Mouse (Mus musculus) myocyte (in vitro differentiated cells): ENCODE measurements around the gene Hoxb3. TPM values are rescaled to one million over a fixed set of nuclear protein-coding genes. Genes with fewer than 3 reads are reported as not detected.

Source experiments
- H3K27me3 ChIP-seq: one replicate; pipeline ENCODE4 v1.6.1; 2011; ENCODE audit not compliant: control insufficient read depth, insufficient read depth, insufficient read length
- H3K36me3 ChIP-seq: one replicate; pipeline ENCODE4 v1.6.1; 2011; ENCODE audit not compliant: control insufficient read depth, insufficient read depth
- H3K4me2 ChIP-seq: one replicate; pipeline ENCODE4 v1.6.1; 2011; ENCODE audit warnings: low read depth, control low read depth
- H3K4me3 ChIP-seq: one replicate; pipeline ENCODE4 v1.5.1; 2011; ENCODE audit warnings: mild to moderate bottlenecking, control low read depth, moderate library complexity
- H3K79me2 ChIP-seq: one replicate; pipeline ENCODE4 v1.6.1; 2011; ENCODE audit not compliant: control insufficient read depth, insufficient read depth
- H3ac ChIP-seq: one replicate; pipeline ENCODE4 v1.6.1; 2011; ENCODE audit not compliant: control insufficient read depth, insufficient read length
- CEBPB ChIP-seq: IDR thresholded peaks from 2 replicates; pipeline ENCODE4 v1.6.1; 2011; ENCODE audit warnings: mild to moderate bottlenecking, moderate library complexity; ENCODE audit not compliant: poor library complexity, insufficient read depth, severe bottlenecking
- E2F4 ChIP-seq: IDR thresholded peaks from one replicate; pipeline ENCODE4 v1.6.1; 2011; ENCODE audit warnings: mild to moderate bottlenecking, control low read depth, moderate library complexity; ENCODE audit not compliant: insufficient read depth
- MAX ChIP-seq: IDR thresholded peaks from one replicate; pipeline ENCODE4 v1.6.1; 2011; ENCODE audit warnings: low read depth, mild to moderate bottlenecking, control low read depth
- MYOD1 ChIP-seq, 3 experiments: IDR thresholded peaks; one replicate each; pipeline ENCODE4 v1.6.1; 2011; ENCODE audit warnings: control low read depth in 2 of 3, low read depth in 2 of 3, mild to moderate bottlenecking in 2 of 3, moderate library complexity in 1 of 3; ENCODE audit not compliant: insufficient read length in 2 of 3, control insufficient read depth in 1 of 3
- MYOG ChIP-seq, 3 experiments: IDR thresholded peaks; one replicate each; pipeline ENCODE4 v1.6.1; 2011; ENCODE audit warnings: control low read depth in 2 of 3, low read depth in 2 of 3, mild to moderate bottlenecking in 2 of 3; ENCODE audit not compliant: insufficient read length in 2 of 3, control insufficient read depth in 1 of 3, insufficient read depth in 1 of 3
- POLR2A ChIP-seq: IDR thresholded peaks from one replicate; pipeline ENCODE4 v1.6.1; 2011; ENCODE audit warnings: low read depth, mild to moderate bottlenecking, control low read depth, moderate library complexity; ENCODE audit not compliant: insufficient read length
- POLR2AphosphoS2 ChIP-seq: IDR thresholded peaks from one replicate; pipeline ENCODE4 v1.6.1; 2011; ENCODE audit warnings: low read depth, control low read depth; ENCODE audit not compliant: insufficient read length
- REST ChIP-seq: IDR thresholded peaks from one replicate; pipeline ENCODE4 v1.6.1; 2011; ENCODE audit warnings: mild to moderate bottlenecking, control low read depth, moderate library complexity; ENCODE audit not compliant: insufficient read depth, insufficient read length
- SRF ChIP-seq: IDR thresholded peaks from one replicate; pipeline ENCODE4 v1.6.1; 2011; ENCODE audit warnings: low read depth; ENCODE audit not compliant: control insufficient read depth, insufficient read length
- TCF12 ChIP-seq: IDR thresholded peaks from one replicate; pipeline ENCODE4 v1.6.1; 2011; ENCODE audit warnings: mild to moderate bottlenecking, control low read depth; ENCODE audit not compliant: poor library complexity, insufficient read depth, severe bottlenecking
- TCF3 ChIP-seq: IDR thresholded peaks from one replicate; pipeline ENCODE4 v1.6.1; 2011; ENCODE audit warnings: low read depth, control low read depth; ENCODE audit not compliant: insufficient read length
- USF1 ChIP-seq: IDR thresholded peaks from one replicate; pipeline ENCODE4 v1.6.1; 2011; ENCODE audit warnings: low read depth, mild to moderate bottlenecking, control low read depth, moderate library complexity
- polyA plus RNA-seq: library from polyadenylated mRNA; unstranded; fragments of >200 nt; fragmentation: generic; extraction: Trizol; gene quantifications from one replicate; pipeline ENCODE4 v1.2.1, GENCODE M21; 2012; ENCODE audit warnings: missing spikeins

Hoxb3 gene
- polyA plus RNA-seq, 1 experiment = not detected

GRCm38 (mm10) chr11:96345893-96346806 is 23.0 kb downstream of the Hoxb3 start:
- Histone ChIP-seq H3K4me3 (no peak overlapping the region), H3K27me3 (peaks cover 60% of the 10 kb centered on the region)
- TF ChIP-seq USF1 (no peak), SRF (no peak), CEBPB (no peak), TCF3 (no peak), POLR2AphosphoS2 (no peak), MAX (no peak), MYOG (IDR thresholded peaks at IDR 0.05; ENCODE audit: control insufficient read depth in 1 of 3, insufficient read depth in 1 of 3, insufficient read length in 2 of 3, low read depth in 2 of 3) (no peak), E2F4 (no peak), MYOD1 (IDR thresholded peaks at IDR 0.05; ENCODE audit: control insufficient read depth in 1 of 3, insufficient read length in 2 of 3, low read depth in 2 of 3) (no peak), POLR2A (no peak), TCF12 (no peak), REST (no peak)

GRCm38 (mm10) chr11:96346916-96347520 is 23.9 kb downstream of the Hoxb3 start:
- H3K27me3 ChIP-seq = peaks cover 56% of the 10 kb centered on the region

More at GRCm38 (mm10) chr11:96345893-96346806, 23.0 kb downstream of the Hoxb3 start:
- no peak overlapping the region for H3ac ChIP-seq
- H3K36me3 ChIP-seq = no peaks in the 10 kb centered on the region
- H3K4me2 ChIP-seq = no peak overlapping the region
- no peaks in the 10 kb centered on the region for H3K79me2 ChIP-seq

GRCm38 (mm10) chr11:96347717-96348116 is 24.6 kb downstream of the Hoxb3 start:
- no peak overlapping the region for H3K4me3 ChIP-seq
- H3K79me2 ChIP-seq = no peaks in the 10 kb centered on the region
- peaks cover 61% of the 10 kb centered on the region for H3K27me3 ChIP-seq
- no peaks in the 10 kb centered on the region for H3K36me3 ChIP-seq
- TF ChIP-seq MAX (no peak), E2F4 (no peak), REST (no peak), USF1 (no peak), MYOD1 (IDR thresholded peaks at IDR 0.05; ENCODE audit: control insufficient read depth in 1 of 3, insufficient read length in 2 of 3, low read depth in 2 of 3) (no peak), CEBPB (no peak), MYOG (IDR thresholded peaks at IDR 0.05; ENCODE audit: control insufficient read depth in 1 of 3, insufficient read depth in 1 of 3, insufficient read length in 2 of 3, low read depth in 2 of 3) (no peak), TCF3 (no peak), SRF (no peak)
- no peak overlapping the region for H3ac ChIP-seq
- H3K4me2 ChIP-seq = no peak overlapping the region

More at GRCm38 (mm10) chr11:96346916-96347520, 23.9 kb downstream of the Hoxb3 start:
- TF ChIP-seq REST (no peak), MYOD1 (IDR thresholded peaks at IDR 0.05; ENCODE audit: control insufficient read depth in 1 of 3, insufficient read length in 2 of 3, low read depth in 2 of 3) (no peak), TCF3 (no peak)
- Histone ChIP-seq H3ac (no peak overlapping the region), H3K4me3 (no peak overlapping the region), H3K36me3 (no peaks in the 10 kb centered on the region), H3K4me2 (no peak overlapping the region), H3K79me2 (no peaks in the 10 kb centered on the region)

GRCm38 (mm10) chr11:96348141-96348928 is 25.2 kb downstream of the Hoxb3 start:
- no peak overlapping the region for H3K4me2 ChIP-seq

GRCm38 (mm10) chr11:96348988-96349387 is 25.9 kb downstream of the Hoxb3 start:
- peaks cover 61% of the 10 kb centered on the region for H3K27me3 ChIP-seq

More at GRCm38 (mm10) chr11:96348141-96348928, 25.2 kb downstream of the Hoxb3 start:
- TF ChIP-seq USF1 (peak; percentile 52), E2F4 (no peak)
- H3ac ChIP-seq = no peak overlapping the region
- peaks cover 63% of the 10 kb centered on the region for H3K27me3 ChIP-seq
- H3K79me2 ChIP-seq = no peaks in the 10 kb centered on the region
- no peaks in the 10 kb centered on the region for H3K36me3 ChIP-seq
- no peak overlapping the region for H3K4me3 ChIP-seq

More at GRCm38 (mm10) chr11:96348988-96349387, 25.9 kb downstream of the Hoxb3 start:
- TF ChIP-seq E2F4 = no peak
- no peak for TF ChIP-seq SRF
- no peak for TF ChIP-seq POLR2A
- TF ChIP-seq CEBPB = no peak
- Histone ChIP-seq H3K4me3 (no peak overlapping the region), H3K4me2 (no peak overlapping the region), H3K79me2 (no peaks in the 10 kb centered on the region), H3ac (no peak overlapping the region), H3K36me3 (no peaks in the 10 kb centered on the region)
